Mouse (Mus musculus) MEL (cell line): Measurements from ENCODE around the gene Vps26b. TPM values are rescaled to one million over a fixed set of nuclear protein-coding genes. Genes with fewer than 3 reads are reported as not detected.

Experiments
- DNase-seq: peaks from one replicate; pipeline ENCODE4 v3.0.0; 2011; ENCODE audit warnings: low read depth, low spot score
- H3K27ac ChIP-seq: 2 replicates; pipeline ENCODE4 v1.5.1; 2012; ENCODE audit warnings: low read depth, mild to moderate bottlenecking, control low read depth, low read length, moderate library complexity; ENCODE audit not compliant: control insufficient read depth
- H3K27me3 ChIP-seq, 2 experiments: fragments of 150-350 bp in 1 of 2; sonication (generic) in 1 of 2; 2 replicates each; pipeline ENCODE4 v1.6.1; 2012; ENCODE audit warnings: low read length in 2 of 2, mild to moderate bottlenecking in 2 of 2, improper control_type of control experiment in 1 of 2, moderate library complexity in 1 of 2; ENCODE audit not compliant: insufficient read depth in 2 of 2, control insufficient read depth in 1 of 2
- H3K36me3 ChIP-seq, 2 experiments: 2 replicates each; pipeline ENCODE4 v1.6.1; 2012 to 2014; ENCODE audit warnings: low read length in 2 of 2, improper control_type of control experiment in 1 of 2, inconsistent platforms in 1 of 2, mild to moderate bottlenecking in 1 of 2; ENCODE audit not compliant: insufficient read depth in 2 of 2, control insufficient read depth in 1 of 2
- H3K4me1 ChIP-seq, 2 experiments: fragments of 150-350 bp in 1 of 2; sonication (generic) in 1 of 2; 2 replicates each; pipeline ENCODE4 v1.6.1; 2012; ENCODE audit warnings: low read length in 2 of 2, improper control_type of control experiment in 1 of 2, mild to moderate bottlenecking in 1 of 2; ENCODE audit not compliant: insufficient read depth in 2 of 2, control insufficient read depth in 1 of 2
- H3K4me3 ChIP-seq, 2 experiments: fragments of 150-350 bp in 1 of 2; sonication (generic) in 1 of 2; 2 replicates each; pipeline ENCODE4 v1.5.1; 2012; ENCODE audit warnings: low read depth in 2 of 2, low read length in 2 of 2, mild to moderate bottlenecking in 2 of 2, moderate library complexity in 2 of 2, control low read depth in 1 of 2, improper control_type of control experiment in 1 of 2; ENCODE audit not compliant: control insufficient read depth in 1 of 2, insufficient read depth in 1 of 2
- H3K79me2 ChIP-seq: 2 replicates; pipeline ENCODE4 v1.6.1; 2012; ENCODE audit warnings: mild to moderate bottlenecking, low read length, moderate library complexity; ENCODE audit not compliant: control insufficient read depth, poor library complexity, insufficient read depth
- H3K9ac ChIP-seq: 2 replicates; pipeline ENCODE4 v1.6.1; 2012; ENCODE audit warnings: low read depth, mild to moderate bottlenecking, control low read depth, low read length, moderate library complexity; ENCODE audit not compliant: control insufficient read depth, poor library complexity, severe bottlenecking
- H3K9me3 ChIP-seq: fragments of 150-350 bp; sonication (generic); replicated peaks from 2 replicates; pipeline ENCODE4 v1.6.1; 2012; ENCODE audit warnings: mild to moderate bottlenecking, low read length, improper control_type of control experiment, moderate library complexity; ENCODE audit not compliant: insufficient read depth
- CTCF ChIP-seq, 3 experiments: IDR thresholded peaks in 2 of 3; conservative IDR thresholded peaks in 1 of 3; 2 replicates each; pipeline ENCODE4 v1.5.1; 2011 to 2012; ENCODE audit warnings: low read length in 3 of 3, low read depth in 2 of 3, mild to moderate bottlenecking in 2 of 3, improper control_type of control experiment in 1 of 3, inconsistent platforms in 1 of 3, mixed read lengths in 1 of 3, moderate library complexity in 1 of 3; ENCODE audit not compliant: control insufficient read depth in 1 of 3, insufficient read depth in 1 of 3, poor library complexity in 1 of 3, severe bottlenecking in 1 of 3
- E2F4 ChIP-seq: IDR thresholded peaks from 2 replicates; pipeline ENCODE4 v1.6.1; 2011; ENCODE audit warnings: low read depth, low read length, improper control_type of control experiment, borderline replicate concordance
- EP300 ChIP-seq, 2 experiments: IDR thresholded peaks; 2 replicates each; pipeline ENCODE4 v1.6.1; 2011; ENCODE audit warnings: improper control_type of control experiment in 2 of 2, low read length in 2 of 2, low read depth in 1 of 2, mild to moderate bottlenecking in 1 of 2
- ETS1 ChIP-seq: IDR thresholded peaks from 2 replicates; pipeline ENCODE4 v1.6.1; 2012; ENCODE audit warnings: low read depth, mild to moderate bottlenecking, inconsistent platforms, low read length, improper control_type of control experiment, moderate library complexity
- GATA1 ChIP-seq: IDR thresholded peaks from 2 replicates; pipeline ENCODE4 v1.6.1; 2011; ENCODE audit warnings: low read depth, low read length, improper control_type of control experiment
- MAX ChIP-seq: IDR thresholded peaks from 2 replicates; pipeline ENCODE4 v1.6.1; 2011; ENCODE audit warnings: low read length, improper control_type of control experiment
- MEF2A ChIP-seq: IDR thresholded peaks from 2 replicates; pipeline ENCODE4 v1.6.1; 2014; ENCODE audit warnings: low read depth, mild to moderate bottlenecking, inconsistent platforms, low read length, improper control_type of control experiment; ENCODE audit not compliant: poor library complexity, insufficient replicate concordance, severe bottlenecking; ENCODE audit errors: extremely low read depth
- MXI1 ChIP-seq: IDR thresholded peaks from 2 replicates; pipeline ENCODE4 v1.6.1; 2011; ENCODE audit warnings: mild to moderate bottlenecking, low read depth, low read length, improper control_type of control experiment
- MYB ChIP-seq: IDR thresholded peaks from 2 replicates; pipeline ENCODE4 v1.6.1; 2011; ENCODE audit warnings: mild to moderate bottlenecking, low read depth, low read length, improper control_type of control experiment
- POLR2AphosphoS2 ChIP-seq: IDR thresholded peaks from 2 replicates; pipeline ENCODE4 v1.6.1; 2011; ENCODE audit warnings: low read length, improper control_type of control experiment
- RAD21 ChIP-seq: IDR thresholded peaks from 2 replicates; pipeline ENCODE4 v1.6.1; 2011; ENCODE audit warnings: mild to moderate bottlenecking, low read depth, low read length, improper control_type of control experiment
- RCOR1 ChIP-seq: IDR thresholded peaks from 2 replicates; pipeline ENCODE4 v1.6.1; 2012; ENCODE audit warnings: low read depth, mild to moderate bottlenecking, inconsistent platforms, low read length, improper control_type of control experiment
- SIN3A ChIP-seq: IDR thresholded peaks from 2 replicates; pipeline ENCODE4 v1.6.1; 2012; ENCODE audit warnings: low read length, improper control_type of control experiment, inconsistent platforms
- TBP ChIP-seq: IDR thresholded peaks from 2 replicates; pipeline ENCODE4 v1.8.0; 2011; ENCODE audit warnings: low read depth, low read length, improper control_type of control experiment
- UBTF ChIP-seq: IDR thresholded peaks from 2 replicates; pipeline ENCODE4 v1.6.1; 2012; ENCODE audit warnings: low read depth, mild to moderate bottlenecking, inconsistent platforms, low read length, improper control_type of control experiment, moderate library complexity, borderline replicate concordance; ENCODE audit not compliant: insufficient read depth
- polyA plus RNA-seq, 2 experiments: library from polyadenylated mRNA; stranded (reverse) in 1 of 2; unstranded in 1 of 2; fragments of >175 nt in 1 of 2; fragments of >200 nt in 1 of 2; gene quantifications; 2 replicates each; pipeline versions ENCODE4 v1.2.1 to v1.2.4; 2012; ENCODE audit warnings: low replicate concordance in 2 of 2, low read depth in 1 of 2; ENCODE audit not compliant: insufficient read length in 2 of 2, insufficient read depth in 1 of 2, missing spikeins in 1 of 2
- total RNA-seq: library from RNA; depleted of rRNA; stranded (reverse); fragments of 300-350 nt; gene quantifications from 2 replicates; pipeline ENCODE4 v1.2.3, GENCODE M21; 2012

The Vps26b gene
- total and polyA plus RNA-seq, 3 experiments, result 36.1 to 36.4 TPM; not detected in 1

- Histone ChIP-seq H3K27me3 (no peaks in the 10 kb centered on the region), H3K9ac (peak overlapping the region; percentile 79), H3K27ac (peak overlapping the region; percentile 26; the same call in 1 of the 2 replicates), H3K79me2 (peaks cover 62% of the 10 kb centered on the region), H3K4me1 (peaks cover 11 to 27% of the 10 kb centered on the region in 2 experiments), H3K9me3 (no peaks in the 10 kb centered on the region), H3K36me3 (peaks cover 0 to 32% of the 10 kb centered on the region in 2 experiments; a peak in 3 of 4 replicates), H3K4me3 (peak overlapping the region; percentile 84 to 88)
- TF ChIP-seq TBP (no peak), POLR2AphosphoS2 (0 out of 2 replicates have a peak, but pooled peaks have one; percentile 22)
- DNase-seq, result no peak
Observed at GRCm38 (mm10) chr9:27030763-27031100, 867 bp upstream of the Vps26b start.

- TF ChIP-seq SIN3A (peak; percentile 75), MAX (0 out of 2 replicates have a peak, but pooled peaks have one; percentile 11), MXI1 (peak; percentile 88), CTCF (IDR thresholded peaks at IDR 0.05 in 2 of 3, conservative IDR thresholded peaks at IDR 0.05 in 1 of 3; ENCODE audit: control insufficient read depth in 1 of 3, insufficient read depth in 1 of 3, low read depth in 2 of 3, low read length in 3 of 3, poor library complexity in 1 of 3, severe bottlenecking in 1 of 3) (peak in 2 of 3 experiments; percentile 20 to 23; a peak in 4 of 6 replicates), UBTF (no peak), E2F4 (no peak)
- H3K4me1 ChIP-seq, result peaks cover 11 to 33% of the 10 kb centered on the region in 2 experiments
Observed at GRCm38 (mm10) chr9:27029022-27029827, 640 bp downstream of the Vps26b start.

GRCm38 (mm10) chr9:27026708-27027107, 3.2 kb downstream of the Vps26b start:
- Histone ChIP-seq H3K27me3 (no peaks in the 10 kb centered on the region), H3K36me3 (peaks cover 0 to 43% of the 10 kb centered on the region in 2 experiments; a peak in 3 of 4 replicates), H3K4me1 (peaks cover 15 to 28% of the 10 kb centered on the region in 2 experiments), H3K9ac (no peak overlapping the region), H3K4me3 (0 out of 4 replicates have a peak overlapping the region, but pooled peaks of 1 of the 2 experiments have one; percentile 9), H3K9me3 (no peaks in the 10 kb centered on the region), H3K27ac (0 out of 2 replicates have a peak overlapping the region, but pooled peaks have one; percentile 4), H3K79me2 (peaks cover 40% of the 10 kb centered on the region)
- DNase-seq, result peak; percentile 74
- TF ChIP-seq MEF2A (no peak), SIN3A (peak; percentile 64), POLR2AphosphoS2 (no peak), RAD21 (no peak), RCOR1 (peak; percentile 73), GATA1 (0 out of 2 replicates have a peak, but pooled peaks have one; percentile 30), ETS1 (peak; percentile 71), EP300 (IDR thresholded peaks at IDR 0.05; ENCODE audit: low read depth in 1 of 2, low read length in 2 of 2) (peak; percentile 46 to 54; a peak in 3 of 4 replicates), MYB (no peak)

More at GRCm38 (mm10) chr9:27029022-27029827, 640 bp downstream of the Vps26b start:
- Histone ChIP-seq H3K36me3 (peaks cover 0 to 42% of the 10 kb centered on the region in 2 experiments; a peak in 3 of 4 replicates), H3K79me2 (peaks cover 54% of the 10 kb centered on the region), H3K27ac (peak overlapping the region; percentile 15; the same call in 1 of the 2 replicates), H3K4me3 (peak overlapping the region; percentile 84 to 88), H3K9me3 (no peaks in the 10 kb centered on the region), H3K9ac (peak overlapping the region; percentile 78), H3K27me3 (no peaks in the 10 kb centered on the region)
- DNase-seq, result peak; percentile 55
